Mouse (Mus musculus) E14TG2a.4 (cell line): ENCODE measurements around the gene Dvl2.

Experiments used
- H3K27me3 ChIP-seq: 2 replicates; pipeline ENCODE4 v1.6.1; 2014; ENCODE audit warnings: low read length, control low read depth; ENCODE audit not compliant: insufficient read depth
- H3K36me3 ChIP-seq: 2 replicates; pipeline ENCODE4 v1.6.1; 2014; ENCODE audit warnings: low read length, control low read depth; ENCODE audit not compliant: insufficient read depth
- H3K4me1 ChIP-seq: replicated peaks from 2 replicates; pipeline ENCODE4 v1.6.1; 2014; ENCODE audit warnings: low read depth, low read length, control low read depth
- H3K4me3 ChIP-seq: replicated peaks from 2 replicates; pipeline ENCODE4 v1.5.1; 2014; ENCODE audit warnings: mild to moderate bottlenecking, low read length
- H3K9me3 ChIP-seq: 2 replicates; pipeline ENCODE4 v1.6.1; 2014; ENCODE audit warnings: low read length, control low read depth
- CTCF ChIP-seq: conservative IDR thresholded peaks from 2 replicates; pipeline ENCODE4 v1.5.1; 2014; ENCODE audit warnings: low read length
- NANOG ChIP-seq: IDR thresholded peaks from 2 replicates; pipeline ENCODE4 v1.6.1; 2014; ENCODE audit warnings: borderline replicate concordance, low read length, mixed read lengths
- POU5F1 ChIP-seq: IDR thresholded peaks from 2 replicates; pipeline ENCODE4 v1.6.1; 2014; ENCODE audit warnings: low read length, borderline replicate concordance

Dvl2 gene

GRCm38 (mm10) chr11:69989949-69990348, 10.4 kb upstream of the Dvl2 start:
- H3K27me3 ChIP-seq: no peaks in the 10 kb centered on the region
- H3K9me3 ChIP-seq: no peaks in the 10 kb centered on the region
- H3K4me1 ChIP-seq: peaks cover 34% of the 10 kb centered on the region
- H3K36me3 ChIP-seq: peaks cover 74% of the 10 kb centered on the region
- TF ChIP-seq NANOG: no peak
- TF ChIP-seq POU5F1: no peak
- TF ChIP-seq CTCF: no peak
- H3K4me3 ChIP-seq: no peak overlapping the region

DNA sequence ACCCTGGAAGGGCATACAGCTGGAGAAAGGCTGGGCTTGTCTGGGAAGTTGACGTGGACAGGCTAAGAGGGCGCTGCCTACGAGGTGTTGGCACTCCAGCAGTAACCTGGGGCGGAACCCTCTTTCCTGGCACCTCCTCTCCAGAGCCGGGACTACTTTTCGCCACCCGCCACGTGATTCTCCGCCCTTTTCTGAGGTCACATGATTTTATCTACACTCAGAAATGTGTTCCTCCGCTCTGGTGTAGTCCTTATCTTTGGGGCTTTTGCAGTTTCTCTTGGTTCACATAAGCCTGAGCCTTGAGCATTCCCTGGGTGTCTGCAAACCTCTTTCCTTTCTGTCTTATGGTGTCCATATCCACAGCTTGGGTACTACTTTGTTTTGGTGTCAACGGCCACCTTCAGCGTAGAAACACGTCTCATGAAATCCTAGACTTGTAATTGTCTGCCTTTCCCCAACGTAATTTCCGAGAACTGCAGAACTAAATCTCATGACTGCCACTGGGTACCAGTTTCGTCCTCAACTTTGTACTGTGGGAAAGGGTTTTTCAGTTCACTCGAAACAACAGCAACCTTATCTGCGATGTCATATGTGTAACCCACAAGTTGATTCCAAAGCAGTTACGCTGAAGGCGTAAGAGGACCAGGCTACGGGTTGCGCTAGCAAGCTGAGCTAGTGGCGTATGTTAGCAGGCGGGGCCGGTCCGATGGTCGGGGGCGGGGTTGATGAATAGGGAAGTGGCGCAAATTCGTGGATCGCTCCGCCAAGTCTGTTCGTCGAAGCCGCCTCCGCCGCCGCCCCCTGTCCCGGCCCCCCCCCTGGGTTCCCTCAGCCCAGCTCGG, 9.3 kb upstream of the Dvl2 start, which contains the start of gene Gabarap:
Gene Gabarap (plus strand): TSS at position 294 of the 842 bp plus-strand sequence.
- H3K27me3 ChIP-seq: no peaks in the 10 kb centered on the region
- H3K4me1 ChIP-seq: peaks cover 36% of the 10 kb centered on the region
- peak within 1 kb of the TSS; percentile 89 for H3K4me3 ChIP-seq
- TF ChIP-seq POU5F1 (no peak), CTCF (no peak), NANOG (no peak)
- no peaks in the 10 kb centered on the region for H3K9me3 ChIP-seq
- peaks cover 64% of the 10 kb centered on the region for H3K36me3 ChIP-seq

DNA sequence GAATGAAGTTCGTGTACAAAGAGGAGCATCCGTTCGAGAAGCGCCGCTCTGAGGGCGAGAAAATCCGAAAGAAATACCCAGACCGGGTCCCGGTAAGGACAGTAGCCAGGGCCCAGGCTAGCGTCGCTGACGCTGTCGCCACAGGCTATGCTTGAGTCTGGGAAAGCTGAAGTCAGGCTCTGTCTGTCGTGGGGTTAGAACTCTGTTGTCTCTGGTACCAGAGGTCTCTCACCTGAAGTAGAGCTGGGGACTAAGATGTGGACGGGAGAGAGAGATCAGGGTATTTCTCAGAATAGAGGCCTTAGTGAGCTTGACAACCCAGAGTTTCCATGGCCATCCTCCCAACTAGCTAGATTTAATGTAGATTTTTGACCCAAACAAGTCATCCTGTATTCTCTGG, 8.7 kb upstream of the Dvl2 start:
- Histone ChIP-seq H3K9me3 (no peaks in the 10 kb centered on the region), H3K36me3 (peaks cover 58% of the 10 kb centered on the region), H3K27me3 (no peaks in the 10 kb centered on the region), H3K4me1 (peaks cover 36% of the 10 kb centered on the region), H3K4me3 (peak overlapping the region; percentile 89)
- no peak for TF ChIP-seq POU5F1
- no peak for TF ChIP-seq NANOG
- TF ChIP-seq CTCF: no peak

GRCm38 (mm10) chr11:69992396-69992795, 8.0 kb upstream of the Dvl2 start:
- TF ChIP-seq POU5F1 (no peak), CTCF (no peak), NANOG (no peak)
- H3K36me3 ChIP-seq: peaks cover 51% of the 10 kb centered on the region
- H3K4me3 ChIP-seq: peak overlapping the region; percentile 89
- H3K4me1 ChIP-seq: peaks cover 37% of the 10 kb centered on the region
- no peaks in the 10 kb centered on the region for H3K9me3 ChIP-seq
- no peaks in the 10 kb centered on the region for H3K27me3 ChIP-seq

- Histone ChIP-seq H3K4me1 (peaks cover 42% of the 10 kb centered on the region), H3K4me3 (no peak overlapping the region), H3K9me3 (no peaks in the 10 kb centered on the region), H3K27me3 (no peaks in the 10 kb centered on the region), H3K36me3 (peaks cover 51% of the 10 kb centered on the region)
- no peak for TF ChIP-seq POU5F1
- TF ChIP-seq NANOG: no peak
- no peak for TF ChIP-seq CTCF
Measured at GRCm38 (mm10) chr11:69992932-69993331, 7.5 kb upstream of the Dvl2 start.

DNA sequence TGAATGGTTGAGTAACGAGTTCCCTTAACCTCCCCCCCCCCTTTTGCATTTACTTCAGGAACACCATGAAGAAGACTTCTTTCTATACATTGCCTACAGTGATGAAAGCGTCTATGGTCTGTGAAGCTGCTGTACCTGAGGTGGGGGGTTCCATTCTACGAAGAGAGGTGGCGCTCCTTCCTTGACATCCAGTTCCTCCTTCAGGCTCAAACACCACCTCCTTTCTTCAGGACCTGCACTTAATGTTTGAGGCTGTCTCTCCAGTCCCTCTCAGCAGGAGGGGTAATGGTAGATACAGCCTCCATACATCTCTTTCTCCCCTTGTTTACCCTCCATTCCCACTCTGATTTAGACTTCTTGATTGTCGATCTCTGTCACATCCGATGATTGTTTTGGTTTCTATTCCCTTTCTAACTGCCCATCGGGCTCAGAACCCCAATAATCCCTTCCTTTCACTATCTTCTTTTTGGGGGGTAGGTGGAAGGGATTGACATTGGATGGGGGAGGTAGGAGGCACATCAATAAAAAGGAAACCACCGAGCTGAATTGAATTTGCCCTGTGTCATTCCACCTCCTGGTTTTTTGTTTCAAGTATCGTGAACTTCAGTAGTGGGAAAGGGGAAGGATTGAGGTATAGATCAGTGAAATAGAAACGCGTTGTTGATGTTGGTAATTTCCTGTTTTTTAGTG, 5.8 kb upstream of the Dvl2 start:
- TF ChIP-seq CTCF (no peak), NANOG (no peak), POU5F1 (no peak)
- Histone ChIP-seq H3K27me3 (no peaks in the 10 kb centered on the region), H3K36me3 (peaks cover 51% of the 10 kb centered on the region), H3K4me1 (peaks cover 58% of the 10 kb centered on the region), H3K4me3 (peak overlapping the region; percentile 100; the same call in 1 of the 2 replicates), H3K9me3 (no peaks in the 10 kb centered on the region)

DNA sequence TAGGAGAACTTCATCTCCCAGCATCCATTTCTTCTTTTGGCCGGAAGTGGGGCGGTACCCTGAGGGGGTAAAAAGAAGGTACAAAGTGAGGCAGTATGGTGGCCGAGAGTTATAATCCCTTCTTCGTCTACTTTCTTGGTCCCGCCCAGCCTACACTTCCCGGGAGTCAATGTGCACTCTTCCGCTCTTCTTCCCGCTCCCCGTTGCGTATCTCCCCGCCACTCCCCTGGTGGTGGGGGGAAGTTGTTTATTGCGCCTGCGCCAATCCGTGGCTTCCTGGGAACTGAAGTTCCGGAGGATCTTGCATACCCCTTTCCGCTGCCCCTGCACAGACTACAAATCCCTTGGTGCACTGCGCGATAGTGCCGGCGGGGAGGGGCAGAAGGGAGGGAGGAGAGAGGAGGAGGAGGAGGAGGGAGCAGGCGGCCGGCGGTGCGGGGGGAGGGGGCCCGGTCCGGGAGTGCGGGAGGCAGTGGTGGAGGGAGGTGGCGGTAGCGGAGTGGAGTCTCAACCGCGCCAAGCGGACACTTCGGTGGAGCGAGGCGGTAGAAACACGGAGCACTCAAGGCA, 4.9 kb upstream of the Dvl2 start, which contains the start of gene Phf23:
Gene Phf23 (plus strand): TSS at position 387 of the 570 bp plus-strand sequence.
- H3K9me3 ChIP-seq: no peaks in the 10 kb centered on the region
- peaks cover 57% of the 10 kb centered on the region for H3K4me1 ChIP-seq
- H3K4me3 ChIP-seq: peak within 1 kb of the TSS; percentile 100
- no peaks in the 10 kb centered on the region for H3K27me3 ChIP-seq
- TF ChIP-seq CTCF: no peak
- no peak for TF ChIP-seq NANOG
- TF ChIP-seq POU5F1: no peak
- H3K36me3 ChIP-seq: peaks cover 52% of the 10 kb centered on the region

DNA sequence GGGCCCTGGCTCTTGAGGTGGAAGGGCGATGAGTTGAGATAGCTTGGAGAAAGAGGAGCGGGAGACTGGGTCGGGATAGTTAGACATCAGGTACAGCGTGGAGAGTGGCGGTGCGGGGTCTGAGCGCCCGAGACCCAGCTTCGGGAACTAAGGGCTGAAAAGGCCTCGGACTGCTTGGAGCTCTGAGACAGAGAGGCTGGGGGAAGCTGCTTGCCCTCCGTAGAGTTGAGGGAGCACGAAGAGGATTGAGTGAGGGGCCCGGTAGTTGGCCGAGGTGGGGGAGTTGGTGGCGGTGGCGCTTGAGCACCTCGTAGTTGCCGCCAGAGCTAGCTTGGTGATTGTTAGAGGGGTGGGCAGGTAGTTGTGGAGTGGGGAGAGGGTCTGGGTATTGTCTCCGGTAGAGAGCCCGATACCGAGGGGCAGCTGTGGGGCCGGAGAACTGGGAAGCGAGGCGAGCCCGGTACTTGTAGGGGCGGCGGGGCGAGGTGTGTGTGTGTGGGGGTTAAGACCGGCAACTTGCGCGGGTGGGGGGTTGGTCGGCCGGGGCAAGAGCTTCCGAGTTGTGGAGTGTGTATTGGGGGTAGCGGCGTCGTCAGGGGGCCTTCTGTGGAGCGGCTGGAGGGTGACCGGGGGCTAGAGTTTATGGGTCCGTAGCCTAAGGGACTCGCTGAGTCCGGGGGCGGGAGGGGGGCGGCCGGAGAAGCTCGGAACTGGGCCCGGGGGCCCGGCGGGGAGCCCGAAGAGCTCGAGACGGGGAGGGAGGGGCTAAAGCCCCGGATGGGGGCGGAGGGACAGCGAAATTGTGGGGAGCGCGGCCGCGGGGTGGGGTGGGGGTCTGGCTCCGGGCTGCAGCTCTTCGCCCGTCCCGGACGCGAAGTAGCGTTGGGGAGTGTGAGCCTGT, 4.0 kb upstream of the Dvl2 start:
- H3K36me3 ChIP-seq: peaks cover 52% of the 10 kb centered on the region
- peaks cover 58% of the 10 kb centered on the region for H3K4me1 ChIP-seq
- no peaks in the 10 kb centered on the region for H3K9me3 ChIP-seq
- no peaks in the 10 kb centered on the region for H3K27me3 ChIP-seq
- peak overlapping the region; percentile 100 for H3K4me3 ChIP-seq
- no peak for TF ChIP-seq POU5F1
- no peak for TF ChIP-seq NANOG
- no peak for TF ChIP-seq CTCF
